Mouse (Mus musculus) testis, adult 2 months (tissue): ENCODE measurements at regions not wholly inside any gene's neighbourhood (a gene's known extent, or its start where the extent isn't known, plus 50 kb on each side); places are given as distances from the start of the nearest gene placed in this dataset.

ENCODE experiments used
- CTCF ChIP-seq: fragments of 200-500 bp; IDR thresholded peaks from 2 replicates; pipeline ENCODE4 v1.5.1; 2012; ENCODE audit warnings: low read depth, mild to moderate bottlenecking, inconsistent platforms, low read length, moderate library complexity; ENCODE audit not compliant: control insufficient read depth, insufficient read depth, insufficient replicate concordance
- POLR2A ChIP-seq: fragments of 200-500 bp; IDR thresholded peaks from 2 replicates; pipeline ENCODE4 v1.6.1; 2012; ENCODE audit warnings: low read depth, mild to moderate bottlenecking, inconsistent platforms, low read length, moderate library complexity; ENCODE audit not compliant: control insufficient read depth

GRCm38 (mm10) chr1:35960844-35961243 is 107.4 kb upstream of the Hs6st1 start:
- TF ChIP-seq CTCF (no peak), POLR2A (no peak)
